Comparison of ENCODE assay signal across 7 mouse cellular contexts in genomic region chr17:35021163-35021808, GRCm38 (mm10). TPM values are rescaled to one million over a fixed set of nuclear protein-coding genes. Genes with fewer than 3 reads are reported as not detected.
DNase-seq lines count a peak whose midpoint lies in the region; ATAC-seq lines count a peak whose summit lies in the region.

No protein-coding gene starts in this region.

- 5% methylated on average over 17 of the region's 17 CpGs for whole genome bisulfite sequencing in embryonic facial prominence, embryonic 10.5 days
- WGBS in limb, embryonic 11.5 days: 16% methylated on average over 17 of the region's 17 CpGs
- WGBS in midbrain, embryonic 15.5 days: 4% methylated on average over 17 of the region's 17 CpGs

- DNase-seq in adrenal gland, postnatal 14 days: peak; percentile 95
- DNase-seq in embryonic facial prominence, embryonic 10.5 days (ENCODE audit: low spot score): peak; percentile 92
- peak; percentile 99 for DNase-seq in heart, adult 11 months
- peak; percentile 91 for DNase-seq in kidney, adult 18-20 months
- peak; percentile 92 for DNase-seq in limb, embryonic 11.5 days (ENCODE audit: low spot score)
- peak; percentile 89 to 92 for DNase-seq in spleen, postnatal 10 days (ENCODE audit: low spot score in 2 of 2)

- H3K36me3 ChIP-seq in embryonic facial prominence, embryonic 10.5 days (replicated peaks): peaks cover 21% of the 10 kb centered on the region
- peaks cover 3% of the 10 kb centered on the region for H3K36me3 ChIP-seq in limb, embryonic 11.5 days (ENCODE audit: control insufficient read depth, insufficient read depth, low read length)
- H3K36me3 ChIP-seq in midbrain, embryonic 15.5 days (replicated peaks): no peaks in the 10 kb centered on the region

- ATAC-seq in limb, embryonic 11.5 days (ENCODE audit: insufficient number of reproducible peaks, low FRiP score, low TSS enrichment, low read depth): peak; percentile 11; the same call in 1 of the 2 replicates
- ATAC-seq in midbrain, embryonic 15.5 days (replicated peaks): peak; percentile 30; the same call in 1 of the 2 replicates

- H3K27me3 ChIP-seq in embryonic facial prominence, embryonic 10.5 days (replicated peaks; ENCODE audit: low read depth, poor library complexity, severe bottlenecking): no peaks in the 10 kb centered on the region
- no peaks in the 10 kb centered on the region for H3K27me3 ChIP-seq in limb, embryonic 11.5 days (ENCODE audit: control insufficient read depth, insufficient read depth, low read length)
- no peaks in the 10 kb centered on the region for H3K27me3 ChIP-seq in midbrain, embryonic 15.5 days (replicated peaks)

- peak overlapping the region; percentile 34; the same call in 1 of the 2 replicates for H3K9ac ChIP-seq in limb, embryonic 11.5 days (ENCODE audit: low read length)
- H3K9ac ChIP-seq in midbrain, embryonic 15.5 days: no peak overlapping the region

- peaks cover 44% of the 10 kb centered on the region for H3K4me1 ChIP-seq in embryonic facial prominence, embryonic 10.5 days
- 0 out of 2 replicates have a peak, but pooled peaks cover 2% of the 10 kb centered on the region for H3K4me1 ChIP-seq in limb, embryonic 11.5 days (ENCODE audit: control insufficient read depth, insufficient read depth, low read length)
- peaks cover 8% of the 10 kb centered on the region for H3K4me1 ChIP-seq in midbrain, embryonic 15.5 days

- H3K9me3 ChIP-seq in embryonic facial prominence, embryonic 10.5 days: no peaks in the 10 kb centered on the region
- no peaks in the 10 kb centered on the region for H3K9me3 ChIP-seq in limb, embryonic 11.5 days (ENCODE audit: control insufficient read depth, low read length)
- H3K9me3 ChIP-seq in midbrain, embryonic 15.5 days: no peaks in the 10 kb centered on the region

- peak overlapping the region; percentile 41 for H3K4me3 ChIP-seq in embryonic facial prominence, embryonic 10.5 days
- no peak overlapping the region for H3K4me3 ChIP-seq in limb, embryonic 11.5 days (ENCODE audit: low read depth, low read length)
- H3K4me3 ChIP-seq in midbrain, embryonic 15.5 days: no peak overlapping the region

- H3K4me2 ChIP-seq in limb, embryonic 11.5 days (ENCODE audit: low read depth, severe bottlenecking): peak overlapping the region; percentile 22; the same call in 1 of the 2 replicates
- peak overlapping the region; percentile 31; the same call in 1 of the 2 replicates for H3K4me2 ChIP-seq in midbrain, embryonic 15.5 days

- H3K27ac ChIP-seq in embryonic facial prominence, embryonic 10.5 days (replicated peaks): peak overlapping the region; percentile 78
- no peak overlapping the region; the same call in 1 of the 2 replicates for H3K27ac ChIP-seq in limb, embryonic 11.5 days (replicated peaks; ENCODE audit: low read depth, low read length)
- no peak overlapping the region for H3K27ac ChIP-seq in midbrain, embryonic 15.5 days

RNA-seq across cellular contexts. Expression of gene Vwa7, which starts 4.9 kb away (rescaled TPM):
- total RNA-seq in adrenal gland, postnatal 14 days (2021): 0.85 and 1.2 TPM in 2 replicates
- 0.18 and 0.21 TPM in 2 replicates for polyA plus RNA-seq in embryonic facial prominence, embryonic 10.5 days (2016; fragmentation: Nextera tagmentation; extraction: Ambion mirVana)
- polyA plus RNA-seq in limb, embryonic 11.5 days (2014; fragmentation: Nextera tagmentation; extraction: Ambion mirVana): 0.07 and 0.16 TPM in 2 replicates
- polyA plus RNA-seq in midbrain, embryonic 15.5 days (2015; fragmentation: Nextera tagmentation; extraction: Ambion mirVana): 0.06 and 0.15 TPM in 2 replicates

RNA-seq across cellular contexts. Expression of gene Sapcd1, which starts 6.5 kb away (rescaled TPM):
- total RNA-seq in adrenal gland, postnatal 14 days (2021): 1.3 and 1.7 TPM in 2 replicates
- polyA plus RNA-seq in embryonic facial prominence, embryonic 10.5 days (2016; fragmentation: Nextera tagmentation; extraction: Ambion mirVana): 4.2 and 5.6 TPM in 2 replicates
- polyA plus RNA-seq in limb, embryonic 11.5 days (2014; fragmentation: Nextera tagmentation; extraction: Ambion mirVana): 1.4 TPM in 2 replicates
- 2.5 and 2.7 TPM in 2 replicates for polyA plus RNA-seq in midbrain, embryonic 15.5 days (2015; fragmentation: Nextera tagmentation; extraction: Ambion mirVana)

RNA-seq across cellular contexts. Expression of gene Vars, which starts 20.5 kb away (rescaled TPM):
- 55.3 and 71.7 TPM in 2 replicates for total RNA-seq in adrenal gland, postnatal 14 days (2021)
- 197 and 223 TPM in 2 replicates for polyA plus RNA-seq in embryonic facial prominence, embryonic 10.5 days (2016; fragmentation: Nextera tagmentation; extraction: Ambion mirVana)
- polyA plus RNA-seq in limb, embryonic 11.5 days (2014; fragmentation: Nextera tagmentation; extraction: Ambion mirVana): 124 and 140 TPM in 2 replicates
- 63.1 and 70.2 TPM in 2 replicates for polyA plus RNA-seq in midbrain, embryonic 15.5 days (2015; fragmentation: Nextera tagmentation; extraction: Ambion mirVana)

RNA-seq across cellular contexts. Expression of gene Msh5, which starts 25.3 kb away (rescaled TPM):
- 1.8 and 3.6 TPM in 2 replicates for total RNA-seq in adrenal gland, postnatal 14 days (2021)
- polyA plus RNA-seq in embryonic facial prominence, embryonic 10.5 days (2016; fragmentation: Nextera tagmentation; extraction: Ambion mirVana): 3.9 and 4.4 TPM in 2 replicates
- polyA plus RNA-seq in limb, embryonic 11.5 days (2014; fragmentation: Nextera tagmentation; extraction: Ambion mirVana): 3.5 and 3.7 TPM in 2 replicates
- 1.6 and 3.3 TPM in 2 replicates for polyA plus RNA-seq in midbrain, embryonic 15.5 days (2015; fragmentation: Nextera tagmentation; extraction: Ambion mirVana)

RNA-seq across cellular contexts. Expression of gene Clic1, which starts 28.5 kb away (rescaled TPM):
- total RNA-seq in adrenal gland, postnatal 14 days (2021): 83.0 and 109 TPM in 2 replicates
- polyA plus RNA-seq in embryonic facial prominence, embryonic 10.5 days (2016; fragmentation: Nextera tagmentation; extraction: Ambion mirVana): 190 and 191 TPM in 2 replicates
- polyA plus RNA-seq in limb, embryonic 11.5 days (2014; fragmentation: Nextera tagmentation; extraction: Ambion mirVana): 52.1 and 76.7 TPM in 2 replicates
- 62.4 and 72.1 TPM in 2 replicates for polyA plus RNA-seq in midbrain, embryonic 15.5 days (2015; fragmentation: Nextera tagmentation; extraction: Ambion mirVana)
